Mouse (Mus musculus): ENCODE data around the gene Pfn3.

- TF ChIP-seq CTCF (IDR thresholded peaks at IDR 0.05; ENCODE audit: extremely low read depth, insufficient read length, insufficient replicate concordance, low read depth, low read length) (no peak), POLR2A (IDR thresholded peaks at IDR 0.05; ENCODE audit: low read depth, low read length) (no peak)
Observed at GRCm38 (mm10) chr13:55429226-55429888, 14.3 kb upstream of the Pfn3 start.

All from small intestine, adult 2 months (tissue).